Mouse (Mus musculus) ES-Bruce4 (cell line): ENCODE results near the gene Dock10.

ENCODE experiments used
- CTCF ChIP-seq: IDR thresholded peaks from one replicate; pipeline ENCODE4 v1.8.1; 2011; ENCODE audit warnings: low read depth, low read length
- EP300 ChIP-seq: IDR thresholded peaks from 2 replicates; pipeline ENCODE4 v1.6.1; 2011; ENCODE audit warnings: low read depth, low read length; ENCODE audit not compliant: insufficient read depth
- POLR2A ChIP-seq: IDR thresholded peaks from one replicate; pipeline ENCODE4 v1.8.1; 2011; ENCODE audit warnings: low read length; ENCODE audit not compliant: insufficient read depth

DNA sequence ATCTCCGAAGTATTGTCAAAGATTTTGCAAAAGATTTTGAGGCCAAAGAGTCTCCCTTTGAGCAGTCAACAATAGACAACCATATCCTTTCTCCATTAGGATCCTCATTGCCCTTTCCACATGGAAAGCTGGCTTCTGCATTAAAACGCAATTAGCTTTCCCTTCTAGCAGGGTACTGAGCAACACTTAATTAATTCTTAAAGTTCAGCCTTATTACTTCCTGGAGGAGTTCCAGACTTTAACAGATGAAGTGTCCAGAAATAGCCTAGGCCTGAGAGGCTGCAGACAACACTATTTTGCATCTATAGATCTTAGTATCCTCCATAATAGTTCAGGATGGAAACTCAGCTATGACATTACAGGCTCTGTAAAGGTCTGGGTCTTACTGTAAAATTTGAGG is 154.0 kb downstream of the Dock10 start:
- TF ChIP-seq CTCF = no peak
- no peak for TF ChIP-seq POLR2A
- no peak for TF ChIP-seq EP300
